23 mouse cellular contexts compared by ENCODE assay signal in the genomic region with DNA sequence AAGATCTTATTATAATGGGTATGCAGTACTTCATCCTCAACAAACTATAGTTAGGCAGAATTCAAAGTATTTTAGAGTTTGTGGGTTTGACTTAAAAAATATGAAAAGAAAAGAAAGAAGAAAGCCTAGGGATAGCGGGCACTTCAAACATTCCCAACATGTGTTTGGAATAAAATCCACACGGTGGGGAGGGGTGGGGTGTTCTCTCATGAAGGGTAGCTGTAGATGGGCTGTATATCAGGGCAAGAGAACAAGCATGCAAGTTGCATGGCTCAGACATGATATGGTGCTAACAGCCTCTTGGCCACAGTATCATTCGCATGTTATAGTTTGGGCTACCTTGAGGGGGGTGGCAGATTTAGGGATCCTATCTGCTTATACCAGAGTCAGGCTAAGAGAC.
A peak's percentile ranks its signal among the peaks of the same experiment; 100 is the strongest.
DNase-seq lines count a peak whose midpoint lies in the region; ATAC-seq and TF ChIP-seq lines count a peak whose summit lies in the region.
"Had no signal": no experiment of that assay in that cellular context is flagged by ENCODE, and none has a peak within 500 bp of the region (broad histone marks: within the 10 kb centered on the region; RNA-seq: fewer than 3 reads in every experiment).

No protein-coding gene starts in this region.

- H3K4me1 ChIP-seq in forebrain, embryonic 10.5 days: peaks cover 99% of the 10 kb centered on the region
- H3K4me1 ChIP-seq in forebrain, postnatal 0 days (ENCODE audit: insufficient read depth): no peaks in the 10 kb centered on the region; the same call in 1 of the 2 replicates
- peaks cover 93% of the 10 kb centered on the region for H3K4me1 ChIP-seq in midbrain, embryonic 10.5 days
- H3K4me1 ChIP-seq in midbrain, embryonic 15.5 days: peaks cover 16% of the 10 kb centered on the region; the same call in 1 of the 2 replicates
- peaks cover 90% of the 10 kb centered on the region for H3K4me1 ChIP-seq in limb, embryonic 10.5 days
- H3K4me1 ChIP-seq in limb, embryonic 14.5 days (ENCODE audit: control insufficient read depth, insufficient read depth, low read length): peaks cover 46% of the 10 kb centered on the region
- H3K4me1 ChIP-seq: heart, embryonic 10.5 days had no signal

- no peak overlapping the region for H3K4me3 ChIP-seq in forebrain, embryonic 10.5 days
- H3K4me3 ChIP-seq in forebrain, postnatal 0 days (ENCODE audit: low read depth, low read length): no peak overlapping the region
- H3K4me3 ChIP-seq in midbrain, embryonic 10.5 days: no peak overlapping the region
- H3K4me3 ChIP-seq in midbrain, embryonic 15.5 days: no peak overlapping the region
- H3K4me3 ChIP-seq in limb, embryonic 10.5 days: no peak overlapping the region
- no peak overlapping the region for H3K4me3 ChIP-seq in limb, embryonic 14.5 days (replicated peaks; ENCODE audit: low read length)
- H3K4me3 ChIP-seq: heart, embryonic 10.5 days; hindbrain, embryonic 12.5 days had no signal

- H3K9ac ChIP-seq in forebrain, postnatal 0 days: no peak overlapping the region
- no peak overlapping the region for H3K9ac ChIP-seq in midbrain, embryonic 15.5 days
- no peak overlapping the region for H3K9ac ChIP-seq in limb, embryonic 14.5 days (ENCODE audit: low read depth, low read length, severe bottlenecking)
- H3K9ac ChIP-seq: hindbrain, embryonic 12.5 days had no signal

- peak overlapping the region; percentile 89 for H3K27ac ChIP-seq in forebrain, embryonic 10.5 days
- no peak overlapping the region for H3K27ac ChIP-seq in forebrain, postnatal 0 days (ENCODE audit: low read depth, low read length)
- H3K27ac ChIP-seq in midbrain, embryonic 10.5 days (replicated peaks): no peak overlapping the region
- H3K27ac ChIP-seq in midbrain, embryonic 15.5 days: no peak overlapping the region
- peak overlapping the region; percentile 59 for H3K27ac ChIP-seq in limb, embryonic 10.5 days
- peak overlapping the region; percentile 62 for H3K27ac ChIP-seq in limb, embryonic 14.5 days (replicated peaks; ENCODE audit: low read depth, low read length)
- H3K27ac ChIP-seq: heart, embryonic 10.5 days; hindbrain, embryonic 12.5 days had no signal

- H3K9me3 ChIP-seq in forebrain, embryonic 10.5 days: no peaks in the 10 kb centered on the region
- H3K9me3 ChIP-seq in forebrain, postnatal 0 days (ENCODE audit: low read length): no peaks in the 10 kb centered on the region
- H3K9me3 ChIP-seq in midbrain, embryonic 10.5 days (replicated peaks): no peaks in the 10 kb centered on the region
- no peaks in the 10 kb centered on the region for H3K9me3 ChIP-seq in midbrain, embryonic 15.5 days
- no peaks in the 10 kb centered on the region for H3K9me3 ChIP-seq in limb, embryonic 10.5 days (replicated peaks)
- no peaks in the 10 kb centered on the region for H3K9me3 ChIP-seq in limb, embryonic 14.5 days (ENCODE audit: control insufficient read depth, low read length)
- H3K9me3 ChIP-seq: heart, embryonic 10.5 days; hindbrain, embryonic 12.5 days had no signal

- DNase-seq in forebrain, embryonic 10.5 days (ENCODE audit: extremely low spot score, low spot score): no peak
- no peak for DNase-seq in forebrain, postnatal 0 days
- peak; percentile 9 for DNase-seq in midbrain, embryonic 10.5 days (ENCODE audit: low spot score)
- no peak for DNase-seq in limb, embryonic 10.5 days (ENCODE audit: low spot score)
- DNase-seq in limb, embryonic 14.5 days (ENCODE audit: low spot score): no peak
- DNase-seq in kidney, postnatal 36 days: no peak
- DNase-seq in urinary bladder, postnatal 36 days (ENCODE audit: low spot score in 2 of 2): no peak
- DNase-seq: adrenal gland, adult 2 months; adrenal gland, postnatal 36 days; cerebellum, adult 2 months; cerebellum, postnatal 10 days; gastrocnemius, postnatal 10 days; heart, adult 18-20 months; heart, postnatal 10 days; heart, postnatal 4 days had no signal

- no peak for ATAC-seq in forebrain, postnatal 0 days
- ATAC-seq in midbrain, embryonic 15.5 days (replicated peaks): no peak
- peak; percentile 27; the same call in 1 of the 2 replicates for ATAC-seq in limb, embryonic 14.5 days (ENCODE audit: low FRiP score, low read depth)
- ATAC-seq: forebrain, embryonic 14.5 days; hindbrain, embryonic 16.5 days; inflammation-experienced regulatory T-cells, adult 6 months; Patski had no signal

- peaks cover 19% of the 10 kb centered on the region for H3K36me3 ChIP-seq in forebrain, embryonic 10.5 days (replicated peaks)
- no peaks in the 10 kb centered on the region for H3K36me3 ChIP-seq in forebrain, postnatal 0 days (ENCODE audit: insufficient read depth)
- peaks cover 14% of the 10 kb centered on the region for H3K36me3 ChIP-seq in midbrain, embryonic 10.5 days
- no peaks in the 10 kb centered on the region for H3K36me3 ChIP-seq in midbrain, embryonic 15.5 days (replicated peaks)
- 0 out of 2 replicates have a peak, but pooled peaks cover 6% of the 10 kb centered on the region for H3K36me3 ChIP-seq in limb, embryonic 10.5 days
- H3K36me3 ChIP-seq in limb, embryonic 14.5 days (ENCODE audit: control insufficient read depth, insufficient read depth, low read length): peaks cover 12% of the 10 kb centered on the region; the same call in 1 of the 2 replicates
- H3K36me3 ChIP-seq: heart, embryonic 10.5 days; hindbrain, embryonic 12.5 days had no signal

- no peak for TF ChIP-seq POLR2A in limb, embryonic 14.5 days (IDR thresholded peaks at IDR 0.05; ENCODE audit: borderline replicate concordance, extremely low read depth, insufficient read depth, insufficient read length)

- TF ChIP-seq CTCF in forebrain, postnatal 0 days (IDR thresholded peaks at IDR 0.05; ENCODE audit: low read depth): no peak

- no peak overlapping the region for H3K4me2 ChIP-seq in forebrain, postnatal 0 days (ENCODE audit: low read depth)
- H3K4me2 ChIP-seq in midbrain, embryonic 15.5 days: no peak overlapping the region
- no peak overlapping the region for H3K4me2 ChIP-seq in limb, embryonic 14.5 days (replicated peaks; ENCODE audit: low read depth, low read length, severe bottlenecking)
- H3K4me2 ChIP-seq: hindbrain, embryonic 12.5 days had no signal

- WGBS in forebrain, embryonic 10.5 days: 68% methylated on average over 3 of the region's 3 CpGs
- WGBS in forebrain, postnatal 0 days: 55% methylated on average over 3 of the region's 3 CpGs
- 83% methylated on average over 3 of the region's 3 CpGs for WGBS in midbrain, embryonic 10.5 days
- WGBS in midbrain, embryonic 15.5 days: 75% methylated on average over 3 of the region's 3 CpGs
- WGBS in limb, embryonic 10.5 days: 49% methylated on average over 3 of the region's 3 CpGs
- 41% methylated on average over 3 of the region's 3 CpGs for WGBS in limb, embryonic 14.5 days

- no peaks in the 10 kb centered on the region for H3K27me3 ChIP-seq in forebrain, embryonic 10.5 days (ENCODE audit: poor library complexity, severe bottlenecking)
- H3K27me3 ChIP-seq in forebrain, postnatal 0 days (ENCODE audit: insufficient read depth, low read length): no peaks in the 10 kb centered on the region
- H3K27me3 ChIP-seq in midbrain, embryonic 10.5 days (ENCODE audit: low read depth, poor library complexity, severe bottlenecking): peaks cover 64% of the 10 kb centered on the region
- H3K27me3 ChIP-seq in midbrain, embryonic 15.5 days (replicated peaks): no peaks in the 10 kb centered on the region
- H3K27me3 ChIP-seq in limb, embryonic 10.5 days (ENCODE audit: low read depth, poor library complexity, severe bottlenecking): no peaks in the 10 kb centered on the region
- no peaks in the 10 kb centered on the region for H3K27me3 ChIP-seq in limb, embryonic 14.5 days (ENCODE audit: control insufficient read depth, insufficient read depth, low read length)
- H3K27me3 ChIP-seq: CH12.LX; hindbrain, embryonic 12.5 days; Patski had no signal

Comparison
In these comparisons a context has a peak if more than half of its experiments do, and no peak if none do; other contexts are left out.
1. H3K27ac ChIP-seq: peak in forebrain, embryonic 10.5 days (single experiment), limb, embryonic 10.5 days (single experiment) and limb, embryonic 14.5 days (single experiment); none in forebrain, postnatal 0 days (single experiment), midbrain, embryonic 10.5 days (single experiment) and midbrain, embryonic 15.5 days (single experiment).